Mouse (Mus musculus) neural tube, embryonic 11.5 days (tissue): ENCODE measurements at regions not wholly inside any gene's neighbourhood (a gene's known extent, or its start where the extent isn't known, plus 50 kb on each side); places are given as distances from the start of the nearest gene placed in this dataset.

Experiments
- ATAC-seq: fragments of 200-750 bp; cut with Nextera tagmentation; 2 replicates; pipeline ENCODE4 v1.8.0; 2017; ENCODE audit warnings: moderate number of reproducible peaks, mild to moderate bottlenecking, moderate TSS enrichment, moderate library complexity; ENCODE audit not compliant: insufficient read depth, low FRiP score, low TSS enrichment
- DNase-seq: peaks from one replicate; pipeline ENCODE4 v3.0.0-alpha.2; 2015; ENCODE audit warnings: low spot score
- H3K27ac ChIP-seq: fragments of 300-500 bp; sonication (generic); 2 replicates; pipeline ENCODE4 v1.5.1; 2014; ENCODE audit warnings: low read depth, mild to moderate bottlenecking, low read length
- H3K27me3 ChIP-seq: fragments of 300-500 bp; sonication (generic); 2 replicates; pipeline ENCODE4 v1.6.1; 2014; ENCODE audit warnings: mild to moderate bottlenecking, low read length, mixed read lengths; ENCODE audit not compliant: control insufficient read depth, insufficient read depth
- H3K36me3 ChIP-seq: fragments of 300-500 bp; sonication (generic); 2 replicates; pipeline ENCODE4 v1.6.1; 2014; ENCODE audit warnings: mild to moderate bottlenecking, low read length, moderate library complexity, mixed read lengths; ENCODE audit not compliant: control insufficient read depth, insufficient read depth
- H3K4me1 ChIP-seq: fragments of 300-500 bp; sonication (generic); 2 replicates; pipeline ENCODE4 v1.6.1; 2014; ENCODE audit warnings: low read length, mixed read lengths; ENCODE audit not compliant: control insufficient read depth, insufficient read depth
- H3K4me2 ChIP-seq: fragments of 300-500 bp; sonication (generic); 2 replicates; pipeline ENCODE4 v1.6.1; 2014; ENCODE audit warnings: low read depth, mild to moderate bottlenecking, moderate library complexity
- H3K4me3 ChIP-seq: fragments of 300-500 bp; sonication (generic); 2 replicates; pipeline ENCODE4 v1.5.1; 2014; ENCODE audit warnings: low read depth, low read length
- H3K9ac ChIP-seq: fragments of 300-500 bp; sonication (generic); 2 replicates; pipeline ENCODE4 v1.6.1; 2014; ENCODE audit warnings: mild to moderate bottlenecking, low read length
- H3K9me3 ChIP-seq: fragments of 300-500 bp; sonication (generic); 2 replicates; pipeline ENCODE4 v1.6.1; 2016; ENCODE audit warnings: low read length; ENCODE audit not compliant: control insufficient read depth
- WGBS: fragments of 180-500 bp; shearing (Covaris S2); extraction: QIAGEN DNeasy Blood & Tissue Kit; methylation state at CpG from one replicate; pipeline ENCODE4 v1.1.7; 2014; 5-methylcytosine and 5-hydroxymethylcytosine counted together

DNA sequence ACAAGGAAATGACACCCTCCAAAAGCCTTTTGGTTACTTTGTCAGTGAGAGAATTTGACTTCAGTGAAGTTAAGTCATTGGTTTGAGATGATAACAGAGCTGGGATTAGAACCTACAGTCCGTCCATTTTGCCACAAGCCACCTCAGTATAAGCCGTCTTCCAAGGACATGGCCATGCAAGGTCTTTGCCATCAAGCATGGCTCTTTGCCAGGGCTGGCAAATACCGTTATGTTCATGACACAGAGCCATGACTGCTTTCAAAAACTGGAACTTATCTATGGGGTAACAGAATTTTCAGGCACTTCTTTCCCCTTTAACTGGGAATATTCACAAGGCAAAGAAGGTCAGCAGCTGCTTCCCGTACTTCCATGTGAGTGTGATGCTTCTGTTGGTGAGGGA, 441.9 kb upstream of the Fam19a5 start:
- H3K4me1 ChIP-seq = no peaks in the 10 kb centered on the region
- H3K9ac ChIP-seq = no peak overlapping the region
- no peaks in the 10 kb centered on the region for H3K36me3 ChIP-seq
- no peaks in the 10 kb centered on the region for H3K9me3 ChIP-seq
- H3K27ac ChIP-seq = no peak overlapping the region
- ATAC-seq (no peak), DNase-seq (no peak)
- no peak overlapping the region for H3K4me2 ChIP-seq
- no peak overlapping the region for H3K4me3 ChIP-seq
- no peaks in the 10 kb centered on the region for H3K27me3 ChIP-seq
- WGBS = 95% methylated on average over 4 of the region's 4 CpGs

DNA sequence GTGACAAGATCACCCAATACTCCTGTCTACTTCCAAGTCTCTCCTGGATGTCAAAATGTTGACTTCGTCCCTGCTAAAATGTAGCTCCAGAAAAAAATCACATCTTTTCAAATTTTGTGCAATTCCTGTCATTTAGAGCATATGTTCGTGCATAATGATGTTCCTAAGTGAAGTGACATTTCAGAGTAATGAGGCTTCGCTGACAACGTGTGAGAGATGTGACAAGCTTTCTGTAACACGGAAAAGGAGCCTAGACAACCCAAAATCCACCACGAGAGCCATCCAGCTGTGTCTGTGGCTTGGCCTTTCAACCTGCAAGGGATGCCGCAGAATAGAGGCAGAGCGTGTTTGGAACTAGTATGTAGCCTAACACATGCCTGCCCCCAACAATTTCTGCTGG, 438.1 kb upstream of the Fam19a5 start:
- Histone ChIP-seq H3K4me2 (no peak overlapping the region), H3K36me3 (no peaks in the 10 kb centered on the region), H3K27ac (no peak overlapping the region), H3K4me3 (no peak overlapping the region), H3K9me3 (no peaks in the 10 kb centered on the region), H3K4me1 (no peaks in the 10 kb centered on the region), H3K27me3 (no peaks in the 10 kb centered on the region), H3K9ac (no peak overlapping the region)
- 89% methylated on average over 8 of the region's 8 CpGs for WGBS
- ATAC-seq = no peak
- no peak for DNase-seq

DNA sequence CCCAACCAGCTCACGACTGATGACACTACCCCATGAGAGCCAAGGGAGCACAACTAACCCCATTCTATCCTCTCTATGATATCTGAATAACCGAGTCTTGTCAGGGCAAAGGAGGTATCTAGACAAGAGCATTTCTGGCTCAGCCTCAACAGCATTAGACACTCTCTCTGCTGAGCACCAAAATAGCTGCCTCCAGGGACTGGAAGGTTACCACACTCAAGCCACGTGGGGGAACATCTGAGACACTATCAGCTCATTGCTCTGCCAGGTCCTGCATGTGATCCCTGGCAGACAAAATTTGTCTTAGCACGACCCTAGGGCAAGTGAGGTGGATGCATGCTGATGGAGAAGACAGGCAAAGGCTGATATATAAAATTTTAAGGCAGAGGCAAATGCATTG, 436.4 kb upstream of the Fam19a5 start:
- Histone ChIP-seq H3K4me1 (no peaks in the 10 kb centered on the region), H3K4me2 (no peak overlapping the region), H3K27me3 (no peaks in the 10 kb centered on the region), H3K4me3 (no peak overlapping the region), H3K9ac (no peak overlapping the region), H3K27ac (no peak overlapping the region), H3K36me3 (no peaks in the 10 kb centered on the region), H3K9me3 (no peaks in the 10 kb centered on the region)
- ATAC-seq (no peak), DNase-seq (no peak)
- WGBS = 86% methylated on average over 4 of the region's 4 CpGs

DNA sequence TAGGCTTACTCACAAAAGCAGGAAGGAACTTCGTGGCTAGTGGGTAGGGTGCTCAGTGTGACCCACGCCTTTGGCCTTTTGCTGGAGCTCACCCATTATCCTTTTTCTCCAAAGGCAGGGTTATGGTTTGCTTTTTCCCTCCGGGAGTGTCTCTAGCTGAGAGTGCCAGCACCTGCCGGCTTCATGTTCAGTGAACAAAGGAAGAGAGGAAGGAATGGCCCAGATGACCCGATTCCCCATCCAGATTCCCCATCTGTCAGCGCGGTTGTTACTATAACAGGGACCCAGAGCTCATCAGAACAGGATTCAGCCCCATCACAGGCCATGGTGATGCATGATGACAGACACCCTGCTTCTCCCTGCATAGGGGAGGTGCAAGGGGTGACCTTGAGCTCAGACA, 435.7 kb upstream of the Fam19a5 start:
- Histone ChIP-seq H3K27ac (no peak overlapping the region), H3K9ac (no peak overlapping the region), H3K4me3 (no peak overlapping the region), H3K9me3 (no peaks in the 10 kb centered on the region), H3K4me1 (no peaks in the 10 kb centered on the region), H3K27me3 (no peaks in the 10 kb centered on the region), H3K4me2 (no peak overlapping the region), H3K36me3 (no peaks in the 10 kb centered on the region)
- DNase-seq = no peak
- no peak for ATAC-seq
- 80% methylated on average over 7 of the region's 7 CpGs for WGBS

GRCm38 (mm10) chr15:87122656-87123055, 421.4 kb upstream of the Fam19a5 start:
- no peaks in the 10 kb centered on the region for H3K4me1 ChIP-seq
- no peaks in the 10 kb centered on the region for H3K36me3 ChIP-seq

DNA sequence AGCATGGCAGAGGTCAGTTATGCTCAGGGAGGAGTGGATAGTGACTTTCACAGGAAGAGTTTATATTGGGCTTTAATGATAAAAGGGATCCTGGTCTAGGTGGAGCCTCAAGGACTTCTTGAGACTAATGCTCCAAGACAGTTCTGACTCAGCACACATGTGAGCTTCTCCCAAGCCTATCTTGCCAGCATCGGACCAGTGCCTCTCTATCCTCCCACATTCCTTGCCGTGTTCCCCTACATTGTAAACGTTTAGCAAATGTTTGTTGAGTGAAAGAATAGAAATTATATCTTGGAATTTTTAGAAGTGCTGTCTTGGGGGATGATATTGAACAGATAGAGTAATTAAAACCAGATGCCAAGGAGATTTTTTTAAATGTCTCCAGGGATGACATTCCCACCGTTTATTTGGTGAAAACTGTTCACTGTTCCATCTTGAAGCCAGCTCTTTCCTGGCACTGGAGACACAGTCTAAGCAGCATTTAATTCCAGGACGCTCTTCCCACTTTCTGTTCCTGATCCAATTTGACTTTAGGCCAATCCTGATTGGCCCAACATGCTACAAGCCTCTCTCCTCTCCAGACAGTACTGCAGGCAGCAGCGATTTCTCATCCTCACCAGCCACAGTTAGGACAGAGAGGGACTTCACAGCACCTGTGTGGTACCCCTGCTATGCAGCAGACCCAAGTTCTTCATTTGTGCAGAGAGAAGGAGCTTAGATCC, 418.5 kb upstream of the Fam19a5 start:
- Histone ChIP-seq H3K9ac (no peak overlapping the region), H3K27me3 (no peaks in the 10 kb centered on the region), H3K36me3 (no peaks in the 10 kb centered on the region), H3K27ac (no peak overlapping the region), H3K4me1 (no peaks in the 10 kb centered on the region), H3K9me3 (no peaks in the 10 kb centered on the region), H3K4me2 (no peak overlapping the region), H3K4me3 (no peak overlapping the region)
- DNase-seq (no peak), ATAC-seq (no peak)
- 79% methylated on average over 6 of the region's 6 CpGs for WGBS

More at GRCm38 (mm10) chr15:87122656-87123055, 421.4 kb upstream of the Fam19a5 start:
- Histone ChIP-seq H3K9ac (no peak overlapping the region), H3K4me3 (no peak overlapping the region), H3K27me3 (no peaks in the 10 kb centered on the region), H3K27ac (no peak overlapping the region), H3K4me2 (no peak overlapping the region), H3K9me3 (no peaks in the 10 kb centered on the region)
- DNase-seq (no peak), ATAC-seq (no peak)
- WGBS = 38% methylated on average over 4 of the region's 4 CpGs

DNA sequence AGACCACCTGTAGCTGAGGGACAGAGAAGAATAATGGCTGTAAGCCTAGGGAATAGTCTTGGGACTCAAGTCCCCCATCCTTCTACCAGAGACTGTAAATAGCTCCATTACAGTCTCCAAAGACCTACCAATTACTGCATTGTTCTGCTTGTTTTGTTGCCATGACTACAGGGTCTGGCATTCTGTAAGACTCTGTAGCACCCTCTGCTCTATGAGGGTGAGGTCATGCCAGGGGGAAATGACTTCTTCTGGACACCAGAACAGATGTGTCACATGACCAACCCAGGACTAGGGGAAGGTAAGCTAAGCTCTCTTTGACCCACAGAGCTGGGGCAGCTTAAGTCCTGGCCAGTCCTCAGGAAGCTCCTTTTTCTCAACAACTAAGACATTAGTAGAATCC, 405.2 kb upstream of the Fam19a5 start:
- H3K27ac ChIP-seq = no peak overlapping the region
- ATAC-seq (no peak), DNase-seq (no peak)

GRCm38 (mm10) chr15:87169136-87169535, 375.0 kb upstream of the Fam19a5 start:
- ATAC-seq = no peak
- Histone ChIP-seq H3K4me3 (no peak overlapping the region), H3K27ac (no peak overlapping the region), H3K9ac (no peak overlapping the region), H3K27me3 (no peaks in the 10 kb centered on the region), H3K4me1 (no peaks in the 10 kb centered on the region), H3K9me3 (no peaks in the 10 kb centered on the region), H3K36me3 (no peaks in the 10 kb centered on the region), H3K4me2 (no peak overlapping the region)
- no peak for DNase-seq
- 79% methylated on average over 5 of the region's 5 CpGs for WGBS

More for the DNA sequence above, 405.2 kb upstream of the Fam19a5 start:
- Histone ChIP-seq H3K9ac (no peak overlapping the region), H3K27me3 (no peaks in the 10 kb centered on the region), H3K9me3 (no peaks in the 10 kb centered on the region), H3K4me3 (no peak overlapping the region), H3K4me1 (no peaks in the 10 kb centered on the region), H3K36me3 (no peaks in the 10 kb centered on the region), H3K4me2 (no peak overlapping the region)

GRCm38 (mm10) chr15:87170890-87171289, 373.2 kb upstream of the Fam19a5 start:
- H3K36me3 ChIP-seq = no peaks in the 10 kb centered on the region
- DNase-seq = no peak
- H3K27me3 ChIP-seq = no peaks in the 10 kb centered on the region
- no peak overlapping the region for H3K9ac ChIP-seq
- no peaks in the 10 kb centered on the region for H3K4me1 ChIP-seq
- ATAC-seq = no peak
- H3K4me3 ChIP-seq = no peak overlapping the region
- no peaks in the 10 kb centered on the region for H3K9me3 ChIP-seq
- 69% methylated on average over 4 of the region's 4 CpGs for WGBS
- no peak overlapping the region for H3K4me2 ChIP-seq
- H3K27ac ChIP-seq = no peak overlapping the region
